Mouse (Mus musculus) erythroid progenitor cell, adult 5-6 weeks (primary cell): ENCODE measurements around the gene Maneal. TPM values are rescaled to one million over a fixed set of nuclear protein-coding genes. Genes with fewer than 3 reads are reported as not detected.

ENCODE experiments used
- ATAC-seq: replicated peaks from 2 replicates; pipeline ENCODE4 v1.8.0; 2016; ENCODE audit warnings: moderate number of reproducible peaks, mild to moderate bottlenecking, moderate TSS enrichment, inconsistent platforms; ENCODE audit not compliant: poor library complexity, low FRiP score, severe bottlenecking
- total RNA-seq, 2 experiments: library from RNA; stranded (forward) in 1 of 2; stranded (reverse) in 1 of 2; fragments of 150-400 nt in 1 of 2; fragments of 186-747, 209-891 nt in 1 of 2; gene quantifications; 2 replicates each; pipeline versions ENCODE4 v1.2.3 to v1.2.4; 2015 to 2017; ENCODE audit warnings: low replicate concordance in 2 of 2

The Maneal gene
- total RNA-seq, 2 experiments from 2014 or later, result not detected

GRCm38 (mm10) chr4:124850261-124850913 lies 11.6 kb downstream of the Maneal start, which contains the start of gene Yrdc:
Gene Yrdc (plus strand): TSS chr4:124850679.
- peak; percentile 89 for ATAC-seq

- ATAC-seq, result 0 out of 2 replicates have a peak, but pooled peaks have one; percentile 0
Measured at GRCm38 (mm10) chr4:124849631-124850260, 12.2 kb downstream of the Maneal start.

- peak; percentile 56 for ATAC-seq
Measured at GRCm38 (mm10) chr4:124847573-124847972, 14.4 kb downstream of the Maneal start.

- peak; percentile 66; the same call in 1 of the 2 replicates for ATAC-seq
Measured at GRCm38 (mm10) chr4:124843493-124843892, 18.5 kb downstream of the Maneal start.

- no peak for ATAC-seq
Measured at GRCm38 (mm10) chr4:124840998-124841397, 21.0 kb downstream of the Maneal start.

- ATAC-seq, result no peak
Measured at GRCm38 (mm10) chr4:124838035-124838700, 23.8 kb downstream of the Maneal start.

- ATAC-seq, result no peak
Measured at GRCm38 (mm10) chr4:124832796-124833195, 29.2 kb downstream of the Maneal start.

GRCm38 (mm10) chr4:124829671-124830070 lies 32.3 kb downstream of the Maneal start:
- no peak for ATAC-seq

- no peak for ATAC-seq
Measured at GRCm38 (mm10) chr4:124825371-124825965, 36.5 kb downstream of the Maneal start.

GRCm38 (mm10) chr4:124824967-124825366 lies 37.0 kb downstream of the Maneal start:
- ATAC-seq, result no peak

GRCm38 (mm10) chr4:124818832-124819231 lies 43.1 kb downstream of the Maneal start:
- no peak for ATAC-seq

- ATAC-seq, result peak; percentile 85
Measured at GRCm38 (mm10) chr4:124817803-124818202, 44.2 kb downstream of the Maneal start.

GRCm38 (mm10) chr4:124815901-124816300 lies 46.1 kb downstream of the Maneal start:
- ATAC-seq, result no peak

GRCm38 (mm10) chr4:124811347-124811975 lies 50.5 kb downstream of the Maneal start:
- ATAC-seq, result no peak

GRCm38 (mm10) chr4:124810056-124810455 lies 51.9 kb downstream of the Maneal start:
- no peak for ATAC-seq

- no peak for ATAC-seq
Measured at GRCm38 (mm10) chr4:124809136-124809883, 52.7 kb downstream of the Maneal start.

GRCm38 (mm10) chr4:124808511-124808910 lies 53.5 kb downstream of the Maneal start:
- ATAC-seq, result no peak
